Mouse (Mus musculus): ENCODE results near the gene Tjp1.

- TF ChIP-seq HCFC1 (IDR thresholded peaks at IDR 0.05; ENCODE audit: borderline replicate concordance, insufficient read depth, low read length) (no peak), CHD2 (IDR thresholded peaks at IDR 0.05; ENCODE audit: low read depth, low read length) (no peak), ZNF384 (IDR thresholded peaks at IDR 0.05; ENCODE audit: low read depth, low read length) (no peak), MAFK (IDR thresholded peaks at IDR 0.05; ENCODE audit: insufficient read depth, low read depth, low read length) (no peak)
These were observed 49.5 kb upstream of the Tjp1 start for GRCm38 (mm10) chr7:65577118-65577517.

Data from ES-E14 (cell line).